In genomic region chr12:3692795-3693392, GRCm38 (mm10) we compare ENCODE assay signal across 1 mouse cellular context.
A peak's percentile ranks its signal among the peaks of the same experiment; 100 is the strongest.
TF ChIP-seq lines count a peak whose summit lies in the region.

No protein-coding gene starts in this region.

TF ChIP-seq in MEL, 35 proteins besides CTCF, POLR2A, EP300 and RAD21 (continued from another document):
- TF ChIP-seq ETS1 (IDR thresholded peaks at IDR 0.05; ENCODE audit: low read depth, low read length), result peak; percentile 94
